Mouse (Mus musculus) liver (tissue): ENCODE results near the gene Gm17490.

ENCODE experiments used
- DNase-seq: peaks from one replicate; pipeline ENCODE4 v3.0.0-alpha.2; 2020; ENCODE audit warnings: mixed read lengths

Gm17490 gene

GRCm38 (mm10) chr2:11625890-11626289 lies at the start of gene Gm17490:
Gm17490 (minus strand) TSS chr2:11626264.
- DNase-seq: no peak

DNA sequence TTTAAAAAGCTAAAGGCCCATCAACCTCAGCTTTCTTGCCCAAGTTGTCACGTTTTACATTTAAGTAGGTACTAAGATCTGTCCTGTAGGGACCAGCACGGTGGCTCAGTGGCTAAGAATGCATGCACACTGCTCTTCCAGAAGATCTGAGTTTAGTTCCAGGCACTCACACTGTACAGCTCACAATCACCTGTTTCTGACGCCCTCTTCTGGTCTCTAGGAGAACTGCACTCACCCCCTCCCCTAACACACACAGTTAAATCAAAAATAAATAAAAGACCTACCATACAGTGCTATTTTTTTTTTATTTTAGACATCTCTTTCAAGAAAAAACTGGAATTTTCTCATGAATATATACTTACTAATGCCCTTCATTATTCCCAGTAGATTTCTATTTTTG lies 46.1 kb upstream of the Gm17490 start:
- no peak for DNase-seq

- DNase-seq: no peak
Observed at GRCm38 (mm10) chr2:11665326-11665725, 39.3 kb upstream of the Gm17490 start.

DNA sequence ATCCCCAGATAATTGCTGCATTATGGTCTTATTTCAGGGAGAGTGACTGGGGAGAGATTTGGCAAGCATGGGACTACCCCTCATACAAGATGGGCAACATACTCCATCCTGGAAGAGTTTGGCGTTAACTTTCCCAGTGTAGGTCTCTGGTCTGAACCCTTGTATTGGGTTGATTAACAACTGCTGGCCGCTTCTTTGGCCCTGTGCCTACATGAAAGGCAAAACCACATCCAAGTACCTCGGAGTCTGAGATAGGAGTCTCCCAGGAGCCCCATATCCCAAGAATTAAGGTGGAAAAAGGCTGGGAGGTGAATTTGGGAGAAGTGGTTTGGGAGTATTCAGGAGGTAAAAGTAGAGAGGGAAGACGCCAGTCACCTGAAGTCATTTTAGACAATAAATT lies 38.7 kb upstream of the Gm17490 start:
- no peak for DNase-seq

GRCm38 (mm10) chr2:11664367-11664766 lies 38.3 kb upstream of the Gm17490 start:
- DNase-seq: no peak

- DNase-seq: peak; percentile 76
Observed at GRCm38 (mm10) chr2:11663961-11664360, 37.9 kb upstream of the Gm17490 start.

DNA sequence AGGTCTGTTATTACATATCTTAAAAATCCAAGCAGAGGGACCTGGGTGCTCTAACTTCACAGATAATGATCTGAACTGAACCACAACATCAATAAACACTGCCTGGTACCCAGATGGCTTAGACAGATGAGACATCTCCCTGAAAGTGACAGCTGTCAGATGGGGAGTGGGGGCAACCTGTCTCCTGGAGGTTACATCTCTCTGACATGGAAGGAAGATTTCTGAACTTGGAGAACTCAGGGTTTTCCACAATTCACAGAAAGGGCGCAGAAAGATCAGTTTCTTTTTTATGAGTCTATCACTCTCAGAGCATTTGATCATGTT lies 36.8 kb upstream of the Gm17490 start:
- no peak for DNase-seq

GRCm38 (mm10) chr2:11662143-11662906 lies 36.3 kb upstream of the Gm17490 start:
- no peak for DNase-seq

GRCm38 (mm10) chr2:11659263-11659662 lies 33.2 kb upstream of the Gm17490 start:
- DNase-seq: no peak

GRCm38 (mm10) chr2:11657581-11657980 lies 31.5 kb upstream of the Gm17490 start:
- DNase-seq: no peak

GRCm38 (mm10) chr2:11654990-11655931 lies 29.2 kb upstream of the Gm17490 start:
- no peak for DNase-seq

- DNase-seq: no peak
Observed at GRCm38 (mm10) chr2:11653780-11654179, 27.7 kb upstream of the Gm17490 start.

DNA sequence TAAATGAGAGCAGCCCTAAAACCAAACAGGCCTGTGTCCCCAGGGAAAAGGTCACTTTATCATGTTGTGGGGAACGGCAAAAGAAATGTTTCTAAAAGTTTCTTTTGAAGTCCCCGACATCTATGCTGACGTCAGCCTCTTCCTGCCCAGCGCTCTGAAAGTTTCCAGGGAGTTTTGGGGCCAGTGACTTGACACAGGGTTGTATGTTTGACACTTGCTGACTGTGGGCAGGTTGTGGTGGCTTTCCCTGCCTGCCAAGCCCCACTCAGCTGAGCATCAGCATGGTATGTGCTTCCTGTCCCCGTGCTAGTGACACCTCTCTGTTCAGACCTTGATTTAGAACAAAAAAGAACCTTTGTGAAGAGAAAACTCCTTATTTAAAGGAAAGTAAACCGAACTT lies 27.3 kb upstream of the Gm17490 start:
- DNase-seq: no peak

DNA sequence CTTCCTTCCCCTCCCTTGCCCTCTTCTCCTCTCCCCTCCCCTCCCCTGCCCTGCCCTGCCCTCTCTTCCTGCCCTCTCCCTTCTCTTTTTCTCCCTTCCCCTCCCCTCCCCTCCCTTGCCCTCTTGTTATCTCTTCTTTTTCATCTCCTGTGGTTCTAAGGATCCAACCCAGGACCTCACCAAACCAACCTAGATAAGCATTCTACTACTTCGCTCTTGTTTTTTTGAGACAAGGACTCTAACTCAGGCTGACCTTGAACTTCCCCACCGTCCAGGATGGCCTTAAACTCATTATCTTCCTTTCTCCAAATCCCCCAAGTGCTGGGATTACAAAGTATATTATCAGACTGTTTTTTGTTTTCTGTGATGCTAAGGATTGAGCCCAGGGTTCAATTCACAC lies 26.7 kb upstream of the Gm17490 start:
- DNase-seq: no peak

- DNase-seq: no peak
Observed at GRCm38 (mm10) chr2:11652196-11652595, 26.1 kb upstream of the Gm17490 start.

GRCm38 (mm10) chr2:11651476-11651875 lies 25.4 kb upstream of the Gm17490 start:
- no peak for DNase-seq

- DNase-seq: no peak
Observed at GRCm38 (mm10) chr2:11645297-11645696, 19.2 kb upstream of the Gm17490 start.

DNA sequence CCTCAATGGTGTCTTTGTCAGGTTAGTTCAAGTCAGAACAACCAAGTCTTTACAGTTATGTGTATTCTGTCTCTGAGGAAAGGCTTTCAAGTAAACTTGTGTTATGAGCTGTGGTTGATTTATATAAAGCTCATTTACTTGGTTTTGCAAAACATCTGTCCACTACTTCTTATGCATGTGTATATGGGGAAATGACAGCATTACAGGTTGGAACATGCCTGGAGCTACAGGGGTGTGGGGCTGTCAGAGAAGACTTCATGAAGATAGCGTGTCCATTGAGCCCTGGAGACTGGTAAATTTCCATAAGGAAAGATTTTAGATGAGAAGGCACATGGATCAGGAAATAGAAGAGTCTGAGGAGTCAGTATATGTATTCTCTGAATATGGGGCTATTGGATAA lies 18.0 kb upstream of the Gm17490 start:
- no peak for DNase-seq

- no peak for DNase-seq
Observed at GRCm38 (mm10) chr2:11642451-11642941, 16.4 kb upstream of the Gm17490 start, which contains the start of gene Il2ra. Il2ra (plus strand) TSS chr2:11642807.

GRCm38 (mm10) chr2:11637115-11637514 lies 11.1 kb upstream of the Gm17490 start:
- DNase-seq: no peak

DNA sequence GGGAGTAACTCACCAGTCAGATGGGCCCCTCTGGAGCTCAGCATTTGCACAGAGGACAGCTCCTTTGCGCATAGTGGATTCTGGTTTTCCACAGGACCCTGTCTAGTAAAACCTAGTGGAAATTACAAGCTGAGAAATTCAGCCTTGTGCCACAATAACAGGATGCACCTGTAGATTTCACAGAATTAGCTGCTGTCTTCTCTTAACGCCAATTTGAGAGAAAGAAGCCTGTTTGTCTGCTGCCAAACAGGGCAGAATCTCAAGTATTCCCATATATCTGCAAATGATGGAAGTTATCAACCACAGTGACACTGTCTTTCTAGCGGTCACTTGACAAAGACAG lies 10.0 kb upstream of the Gm17490 start:
- DNase-seq: no peak

GRCm38 (mm10) chr2:11635471-11636137 lies 9.5 kb upstream of the Gm17490 start:
- no peak for DNase-seq

DNA sequence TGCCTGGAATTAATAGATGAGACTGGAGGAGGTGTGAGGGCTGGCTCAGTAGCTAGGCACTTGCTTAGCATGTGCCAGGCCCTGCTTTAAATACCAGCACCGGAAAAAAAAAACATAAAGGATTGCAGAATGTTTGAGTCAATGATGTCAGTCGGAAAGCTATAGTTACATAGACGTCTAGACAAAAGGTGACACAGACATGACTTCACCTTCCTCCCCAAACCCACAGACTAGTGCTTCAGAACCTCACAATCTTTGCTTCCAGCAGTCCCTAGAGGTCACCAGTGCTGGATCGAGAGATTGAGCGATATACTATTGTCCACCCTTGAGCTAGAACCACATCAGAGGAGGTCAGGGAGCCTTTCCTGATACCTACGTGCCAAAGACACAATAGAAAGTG lies 9.0 kb upstream of the Gm17490 start:
- DNase-seq: no peak
